Mouse (Mus musculus) heart, postnatal 10 days (tissue): ENCODE results near the gene Wbp2nl. TPM values are rescaled to one million over a fixed set of nuclear protein-coding genes. Genes with fewer than 3 reads are reported as not detected.
A peak's percentile ranks its signal among the peaks of the same experiment; 100 is the strongest.

Source experiments
- DNase-seq, 2 experiments: peaks; one replicate each; pipeline ENCODE4 v3.0.0; 2021
- intact Hi-C: fragments of 180-260 bp; cut with DNase I; formaldehyde crosslinking; loops from one replicate; pipeline ENCODE4 v1.15.1; 2025
- total RNA-seq, 2 experiments: library from RNA; stranded (reverse); gene quantifications; 2 replicates each; pipeline ENCODE4 v1.2.3; 2021

The Wbp2nl gene
- total RNA-seq, 2 experiments from 2014 or later, result not detected

GRCm38 (mm10) chr15:82308416-82308815 lies 9.7 kb downstream of the Wbp2nl start:
- intact Hi-C loops, result no loop called here
- no peak for DNase-seq

- intact Hi-C loops, result no loop called here
- no peak for DNase-seq
These were observed 19.1 kb downstream of the Wbp2nl start for GRCm38 (mm10) chr15:82317839-82318238.

- intact Hi-C loops, result no loop called here
- DNase-seq, result no peak
These were observed 20.9 kb downstream of the Wbp2nl start for GRCm38 (mm10) chr15:82319613-82320012.

- intact Hi-C loops, result no loop called here
- no peak for DNase-seq
These were observed 23.4 kb downstream of the Wbp2nl start for GRCm38 (mm10) chr15:82322195-82322594.

- DNase-seq, result no peak
- intact Hi-C loops, result no loop called here
These were observed 26.6 kb downstream of the Wbp2nl start for GRCm38 (mm10) chr15:82325382-82325781.

- intact Hi-C loops, result loop anchor here (5.0 to 10.0 kb wide), 2 partner anchors 68 to 200 kb away; no protein-coding TSS in a partner anchor
These were observed 36.4 kb downstream of the Wbp2nl start for GRCm38 (mm10) chr15:82335194-82335593.

GRCm38 (mm10) chr15:82336629-82337028 lies 37.9 kb downstream of the Wbp2nl start:
- DNase-seq, result no peak
- intact Hi-C loops, result loop anchor here (5.0 to 10.0 kb wide), 2 partner anchors 69 to 202 kb away; no protein-coding TSS in a partner anchor

More at GRCm38 (mm10) chr15:82335194-82335593, 36.4 kb downstream of the Wbp2nl start:
- no peak for DNase-seq

GRCm38 (mm10) chr15:82337875-82338274 lies 39.1 kb downstream of the Wbp2nl start:
- intact Hi-C loops, result loop anchor here (5.0 to 10.0 kb wide), 2 partner anchors 71 to 203 kb away; no protein-coding TSS in a partner anchor

GRCm38 (mm10) chr15:82338593-82339112 lies 39.9 kb downstream of the Wbp2nl start, which contains the start of the genes Naga, Pheta2 and Smdt1:
Gene Naga, minus strand, starts transcription at chr15:82338925.
Gene Pheta2, plus strand, starts transcription at chr15:82338942.
Gene Smdt1, plus strand, starts transcription at chr15:82338959.
- DNase-seq, result peak; percentile 98 to 99
- intact Hi-C loops, result loop anchor here (5.0 to 10.0 kb wide), 2 partner anchors 71 to 204 kb away; no protein-coding TSS in a partner anchor

More at GRCm38 (mm10) chr15:82337875-82338274, 39.1 kb downstream of the Wbp2nl start:
- no peak for DNase-seq

- no peak for DNase-seq
- intact Hi-C loops, result loop anchor here (5.0 to 10.0 kb wide), 2 partner anchors 72 to 204 kb away; no protein-coding TSS in a partner anchor
These were observed 40.4 kb downstream of the Wbp2nl start for GRCm38 (mm10) chr15:82339150-82339549.

- intact Hi-C loops, result loop anchor here (5.0 to 10.0 kb wide), 2 partner anchors 72 to 205 kb away; no protein-coding TSS in a partner anchor
- DNase-seq, result no peak
These were observed 41.0 kb downstream of the Wbp2nl start for GRCm38 (mm10) chr15:82339634-82340254.

GRCm38 (mm10) chr15:82340414-82341035 lies 41.8 kb downstream of the Wbp2nl start:
- DNase-seq, result no peak
- intact Hi-C loops, result no loop called here

- intact Hi-C loops, result no loop called here
- peak; percentile 73 to 75 for DNase-seq
These were observed 42.3 kb downstream of the Wbp2nl start for GRCm38 (mm10) chr15:82341036-82341501.

- DNase-seq, result peak in 1 of 2 experiments; percentile 23
- intact Hi-C loops, result no loop called here
These were observed 43.2 kb downstream of the Wbp2nl start for GRCm38 (mm10) chr15:82341675-82342542.

- no peak for DNase-seq
- intact Hi-C loops, result no loop called here
These were observed 43.8 kb downstream of the Wbp2nl start for GRCm38 (mm10) chr15:82342543-82342935.

GRCm38 (mm10) chr15:82343368-82344287 lies 44.9 kb downstream of the Wbp2nl start:
- DNase-seq, result no peak
- intact Hi-C loops, result no loop called here

GRCm38 (mm10) chr15:82344971-82345370 lies 46.2 kb downstream of the Wbp2nl start:
- no peak for DNase-seq
- intact Hi-C loops, result no loop called here

GRCm38 (mm10) chr15:82345820-82346470 lies 47.2 kb downstream of the Wbp2nl start:
- intact Hi-C loops, result no loop called here
- peak; percentile 99 for DNase-seq
